Mouse (Mus musculus): ENCODE measurements around the gene Ugt2b34. TPM values are rescaled to one million over a fixed set of nuclear protein-coding genes. Genes with fewer than 3 reads are reported as not detected.
"Not testable (repeated sequence)": the region's sequence is repeated elsewhere in the genome, so short reads cannot be mapped to it uniquely, and the experiment has no call there.

Gene Ugt2b34
- not detected for total RNA-seq (2021)
- long read RNA-seq, experiment 1: 0 reads
- long read RNA-seq, experiment 2: 0 reads

GRCm38 (mm10) chr5:86906758-86907157 lies at the start of gene Ugt2b34:
Gene Ugt2b34 (minus strand): TSS chr5:86906937.
- intact Hi-C loops (cut with DNase I): no loop called here

GRCm38 (mm10) chr5:86942111-86942510 lies 35.4 kb upstream of the Ugt2b34 start:
- no peak for DNase-seq
- intact Hi-C loops (cut with DNase I): no loop called here

More at GRCm38 (mm10) chr5:86906758-86907157, at the start of gene Ugt2b34:
- DNase-seq: no peak

GRCm38 (mm10) chr5:86926426-86926825 lies 19.7 kb upstream of the Ugt2b34 start, which contains the start of gene Ugt2b1:
Gene Ugt2b1 (minus strand): TSS chr5:86926530.
- intact Hi-C loops (cut with DNase I): no loop called here
- DNase-seq: no peak

GRCm38 (mm10) chr5:86920661-86921233 lies 14.0 kb upstream of the Ugt2b34 start:
- intact Hi-C loops (cut with DNase I): no loop called here
- DNase-seq: no peak

GRCm38 (mm10) chr5:86911357-86912099 lies 4.8 kb upstream of the Ugt2b34 start:
- DNase-seq: no peak
- intact Hi-C loops (cut with DNase I): no loop called here

GRCm38 (mm10) chr5:86910770-86911169 lies 4.0 kb upstream of the Ugt2b34 start:
- intact Hi-C loops (cut with DNase I): no loop called here
- no peak for DNase-seq

- intact Hi-C loops (cut with DNase I): no loop called here
- DNase-seq: no peak
Measured at GRCm38 (mm10) chr5:86889933-86890332, 16.8 kb downstream of the Ugt2b34 start.

- intact Hi-C loops (cut with DNase I): no loop called here
- DNase-seq: no peak
Measured at GRCm38 (mm10) chr5:86888420-86888819, 18.3 kb downstream of the Ugt2b34 start.

GRCm38 (mm10) chr5:86887081-86887480 lies 19.7 kb downstream of the Ugt2b34 start:
- intact Hi-C loops (cut with DNase I): no loop called here
- no peak for DNase-seq

- intact Hi-C loops (cut with DNase I): no loop called here
- DNase-seq: no peak
Measured at GRCm38 (mm10) chr5:86886620-86887019, 20.1 kb downstream of the Ugt2b34 start.

- DNase-seq: no peak
- intact Hi-C loops (cut with DNase I): no loop called here
Measured at GRCm38 (mm10) chr5:86871877-86872276, 34.9 kb downstream of the Ugt2b34 start.

GRCm38 (mm10) chr5:86858336-86858735 lies 48.4 kb downstream of the Ugt2b34 start:
- intact Hi-C loops (cut with DNase I): no loop called here
- no peak for DNase-seq

- intact Hi-C loops (cut with DNase I): no loop called here
- DNase-seq: no peak
Measured at GRCm38 (mm10) chr5:86857682-86858081, 49.1 kb downstream of the Ugt2b34 start.

- intact Hi-C loops (cut with DNase I); DNase-seq: not testable (repeated sequence)
Measured at GRCm38 (mm10) chr5:86856505-86856904, 50.2 kb downstream of the Ugt2b34 start.

GRCm38 (mm10) chr5:86851658-86852057 lies 55.1 kb downstream of the Ugt2b34 start:
- intact Hi-C loops (cut with DNase I): no loop called here
- DNase-seq: no peak

GRCm38 (mm10) chr5:86850104-86850503 lies 56.6 kb downstream of the Ugt2b34 start:
- intact Hi-C loops (cut with DNase I): no loop called here
- no peak for DNase-seq

GRCm38 (mm10) chr5:86841261-86841660 lies 65.5 kb downstream of the Ugt2b34 start:
- DNase-seq; intact Hi-C loops (cut with DNase I): not testable (repeated sequence)

GRCm38 (mm10) chr5:86840207-86840606 lies 66.5 kb downstream of the Ugt2b34 start:
- intact Hi-C loops (cut with DNase I): no loop called here
- no peak for DNase-seq

All from gastrocnemius, postnatal 36 days (tissue).